Mouse (Mus musculus) CH12.LX (cell line): ENCODE results near the gene Tcea2.

Source experiments
- CTCF ChIP-seq, 2 experiments: IDR thresholded peaks in 1 of 2; conservative IDR thresholded peaks in 1 of 2; 2 replicates each; pipeline ENCODE4 v1.5.1; 2011 to 2012; ENCODE audit warnings: low read depth in 2 of 2, low read length in 2 of 2, improper control_type of control experiment in 1 of 2, inconsistent platforms in 1 of 2, mild to moderate bottlenecking in 1 of 2, moderate library complexity in 1 of 2
- ELF1 ChIP-seq: IDR thresholded peaks from 2 replicates; pipeline ENCODE4 v1.6.1; 2014; ENCODE audit warnings: low read depth, mild to moderate bottlenecking, inconsistent platforms, low read length, improper control_type of control experiment
- EP300 ChIP-seq: IDR thresholded peaks from 2 replicates; pipeline ENCODE4 v1.6.1; 2011; ENCODE audit warnings: low read length, improper control_type of control experiment
- ETS1 ChIP-seq: conservative IDR thresholded peaks from 2 replicates; pipeline ENCODE4 v1.6.1; 2012; ENCODE audit warnings: low read depth, mild to moderate bottlenecking, inconsistent platforms, low read length, improper control_type of control experiment, moderate library complexity
- HCFC1 ChIP-seq: IDR thresholded peaks from 2 replicates; pipeline ENCODE4 v1.6.1; 2012; ENCODE audit warnings: low read depth, mild to moderate bottlenecking, inconsistent platforms, low read length, improper control_type of control experiment
- MAX ChIP-seq: IDR thresholded peaks from 2 replicates; pipeline ENCODE4 v1.6.1; 2011; ENCODE audit warnings: low read length, improper control_type of control experiment
- POLR2A ChIP-seq: IDR thresholded peaks from 2 replicates; pipeline ENCODE4 v1.6.1; 2011; ENCODE audit warnings: low read depth, mild to moderate bottlenecking, improper control_type of control experiment, low read length
- SIN3A ChIP-seq: IDR thresholded peaks from 2 replicates; pipeline ENCODE4 v1.6.1; 2012; ENCODE audit warnings: low read length, improper control_type of control experiment, inconsistent platforms
- SMC3 ChIP-seq: IDR thresholded peaks from 2 replicates; pipeline ENCODE4 v1.6.1; 2011; ENCODE audit warnings: low read depth, low read length, improper control_type of control experiment
- USF1 ChIP-seq: IDR thresholded peaks from 2 replicates; pipeline ENCODE4 v1.6.1; 2014; ENCODE audit warnings: low read depth, mild to moderate bottlenecking, inconsistent platforms, low read length, improper control_type of control experiment

DNA sequence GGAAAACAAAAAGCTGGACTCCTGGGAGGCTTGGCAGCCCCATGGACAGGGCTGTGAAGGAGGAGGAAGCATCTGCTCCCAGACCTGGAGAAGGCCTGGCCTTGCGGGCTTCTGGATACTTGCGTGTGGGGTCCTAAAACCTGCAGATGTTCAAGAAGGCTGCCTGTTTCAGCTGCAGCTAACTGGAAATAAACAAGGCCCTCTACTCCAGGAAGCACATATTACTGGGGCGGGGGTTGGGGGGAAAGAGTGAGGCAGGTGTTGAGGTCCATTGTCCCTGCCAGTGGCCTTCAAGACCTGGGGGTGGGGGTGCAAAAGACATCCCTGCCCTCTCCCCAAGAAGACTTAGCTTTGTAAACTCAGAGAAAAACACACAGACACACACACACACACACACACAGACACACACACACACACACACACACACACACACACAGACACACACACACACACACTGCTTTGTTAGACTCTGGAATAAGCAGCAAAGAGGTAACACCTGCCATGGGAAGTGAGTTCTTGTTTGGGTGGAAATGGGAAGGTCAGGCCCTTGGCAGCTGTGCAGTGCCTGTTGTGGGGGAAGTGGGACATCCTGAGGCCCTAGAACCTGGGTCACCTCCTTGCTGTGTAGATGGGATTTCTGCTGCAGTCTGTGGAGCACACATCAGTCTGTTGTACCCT lies 17.4 kb upstream of the Tcea2 start:
- TF ChIP-seq POLR2A (no peak), EP300 (no peak), HCFC1 (no peak), ELF1 (no peak), SIN3A (no peak), USF1 (no peak), CTCF (conservative IDR thresholded peaks at IDR 0.05 in 1 of 2, IDR thresholded peaks at IDR 0.05 in 1 of 2; ENCODE audit: low read depth in 2 of 2, low read length in 2 of 2) (no peak), MAX (no peak), ETS1 (no peak), SMC3 (no peak)
